Mouse (Mus musculus) midbrain, embryonic 14.5 days (tissue): ENCODE results near the gene Ifna7. TPM values are rescaled to one million over a fixed set of nuclear protein-coding genes. Genes with fewer than 3 reads are reported as not detected.
A peak's percentile ranks its signal among the peaks of the same experiment; 100 is the strongest.
"Not testable (repeated sequence)": the region's sequence is repeated elsewhere in the genome, so short reads cannot be mapped to it uniquely, and the experiment has no call there.

ENCODE experiments used
- ATAC-seq: fragments of 200-750 bp; cut with Nextera tagmentation; 2 replicates; pipeline ENCODE4 v1.8.0; 2017; ENCODE audit warnings: moderate number of reproducible peaks, moderate library complexity; ENCODE audit not compliant: low FRiP score, low TSS enrichment
- DNase-seq: peaks from one replicate; pipeline ENCODE4 v3.0.0-alpha.2; 2015
- H3K27ac ChIP-seq: fragments of 300-500 bp; sonication (generic); replicated peaks from 2 replicates; pipeline ENCODE4 v1.5.1; 2014; ENCODE audit warnings: mild to moderate bottlenecking, low read depth, low read length, moderate library complexity
- H3K27me3 ChIP-seq: fragments of 300-500 bp; sonication (generic); 2 replicates; pipeline ENCODE4 v1.6.1; 2014; ENCODE audit warnings: low read length, control low read depth, mixed read lengths; ENCODE audit not compliant: control insufficient read depth, insufficient read depth
- H3K36me3 ChIP-seq: fragments of 300-500 bp; sonication (generic); 2 replicates; pipeline ENCODE4 v1.6.1; 2014; ENCODE audit warnings: low read length, control low read depth; ENCODE audit not compliant: control insufficient read depth, insufficient read depth
- H3K4me1 ChIP-seq: fragments of 300-500 bp; sonication (generic); 2 replicates; pipeline ENCODE4 v1.6.1; 2014; ENCODE audit warnings: mild to moderate bottlenecking, antibody characterized with exemption, low read length, control low read depth; ENCODE audit not compliant: control insufficient read depth, insufficient read depth
- H3K4me2 ChIP-seq: fragments of 300-500 bp; sonication (generic); 2 replicates; pipeline ENCODE4 v1.6.1; 2014; ENCODE audit warnings: mild to moderate bottlenecking, low read length, moderate library complexity
- H3K4me3 ChIP-seq: fragments of 300-500 bp; sonication (generic); replicated peaks from 2 replicates; pipeline ENCODE4 v1.5.1; 2014; ENCODE audit warnings: low read depth, low read length
- H3K9ac ChIP-seq: fragments of 300-500 bp; sonication (generic); replicated peaks from 2 replicates; pipeline ENCODE4 v1.6.1; 2014; ENCODE audit warnings: mild to moderate bottlenecking, low read length, moderate library complexity
- H3K9me3 ChIP-seq: fragments of 300-500 bp; sonication (generic); 2 replicates; pipeline ENCODE4 v1.6.1; 2016; ENCODE audit warnings: low read length, control low read depth, mixed read lengths; ENCODE audit not compliant: control insufficient read depth
- whole genome bisulfite sequencing: fragments of 180-500 bp; shearing (Covaris S2); extraction: QIAGEN DNeasy Blood & Tissue Kit; methylation state at CpG from one replicate; pipeline ENCODE4 v1.1.7; 2014; 5-methylcytosine and 5-hydroxymethylcytosine counted together
- polyA plus RNA-seq: library from polyadenylated mRNA; unstranded; fragments of >200 nt; fragmentation: Nextera tagmentation; extraction: Ambion mirVana; gene quantifications from 2 replicates; pipeline ENCODE4 v1.2.1, GENCODE M21; 2014

Ifna7 gene
- not detected in 2 replicates for polyA plus RNA-seq

DNA sequence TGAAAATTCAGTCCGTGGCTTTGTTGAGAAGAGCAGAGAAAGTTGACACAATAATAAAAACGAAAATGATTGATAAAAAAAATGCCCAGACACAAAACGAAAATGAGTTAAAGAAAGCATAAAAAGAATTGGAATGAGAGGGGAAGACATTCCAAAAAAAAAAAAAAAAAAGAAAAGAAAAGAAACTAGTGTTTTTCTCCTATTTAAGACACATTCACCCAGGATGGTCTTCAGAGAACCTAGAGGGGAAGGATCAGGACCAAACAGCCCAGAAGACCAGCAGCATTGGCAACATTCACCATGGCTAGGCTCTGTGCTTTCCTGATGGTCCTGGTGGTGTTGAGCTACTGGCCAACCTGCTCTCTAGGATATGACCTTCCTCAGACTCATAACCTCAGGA is at the start of gene Ifna7:
Gene Ifna7, plus strand, starts transcription at position 301 of the 400 bp plus-strand sequence.
- no peak within 1 kb of the TSS for H3K4me3 ChIP-seq
- H3K9me3 ChIP-seq = no peaks in the 10 kb centered on the region
- no peak within 1 kb of the TSS for H3K9ac ChIP-seq
- H3K4me1 ChIP-seq = no peaks in the 10 kb centered on the region
- no peaks in the 10 kb centered on the region for H3K27me3 ChIP-seq
- DNase-seq (no peak), ATAC-seq (no peak)
- H3K36me3 ChIP-seq = no peaks in the 10 kb centered on the region
- WGBS = 66% methylated on average over 3 of the region's 3 CpGs
- no peak within 1 kb of the TSS for H3K27ac ChIP-seq
- H3K4me2 ChIP-seq = no peak within 1 kb of the TSS

DNA sequence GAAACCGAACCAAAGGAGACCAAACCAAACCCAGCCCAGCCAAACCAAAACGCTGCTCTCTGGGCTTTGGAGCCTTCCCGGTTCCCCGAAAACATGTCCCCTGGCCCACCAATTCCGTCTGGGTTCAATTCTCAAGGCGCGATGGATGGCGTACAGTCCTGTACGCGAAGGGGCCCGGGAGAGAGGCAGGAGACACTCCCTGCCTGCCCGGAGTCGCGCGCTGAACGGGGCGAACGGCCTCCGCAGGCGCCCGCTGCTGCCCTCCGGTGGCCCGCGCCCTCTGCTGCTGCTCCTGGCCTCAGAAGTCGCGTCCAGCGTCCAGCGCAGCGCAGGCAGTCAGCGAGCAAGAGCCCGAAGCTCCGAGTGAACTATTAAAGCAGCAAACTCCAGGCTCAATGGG is 42.5 kb upstream of the Ifna7 start, which contains the start of gene Gm13290:
Gene Gm13290, plus strand, starts transcription at position 301 of the 400 bp plus-strand sequence.
- not testable (repeated sequence) for H3K4me2 ChIP-seq, H3K9ac ChIP-seq
- WGBS = no CpG with 5 or more reads among the region's 32 CpGs

DNA sequence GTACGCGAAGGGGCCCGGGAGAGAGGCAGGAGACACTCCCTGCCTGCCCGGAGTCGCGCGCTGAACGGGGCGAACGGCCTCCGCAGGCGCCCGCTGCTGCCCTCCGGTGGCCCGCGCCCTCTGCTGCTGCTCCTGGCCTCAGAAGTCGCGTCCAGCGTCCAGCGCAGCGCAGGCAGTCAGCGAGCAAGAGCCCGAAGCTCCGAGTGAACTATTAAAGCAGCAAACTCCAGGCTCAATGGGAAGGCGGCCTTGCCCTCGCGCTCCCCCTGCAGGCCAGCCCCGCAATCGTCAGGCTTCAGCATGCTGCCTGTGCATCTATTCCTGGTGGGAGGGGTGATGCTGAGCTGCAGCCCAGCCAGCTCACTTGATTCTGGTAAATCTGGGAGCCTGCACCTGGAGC is 39.4 kb upstream of the Ifna7 start, which contains the start of gene Gm13289:
Gene Gm13289, plus strand, starts transcription at position 301 of the 400 bp plus-strand sequence.
- not testable (repeated sequence) for ATAC-seq, DNase-seq

More for the DNA sequence above, 42.5 kb upstream of the Ifna7 start, which contains the start of gene Gm13290:
- H3K9me3 ChIP-seq, H3K27ac ChIP-seq, DNase-seq, H3K27me3 ChIP-seq, H3K4me1 ChIP-seq, ATAC-seq, H3K36me3 ChIP-seq, H3K4me3 ChIP-seq: not testable (repeated sequence)

DNA sequence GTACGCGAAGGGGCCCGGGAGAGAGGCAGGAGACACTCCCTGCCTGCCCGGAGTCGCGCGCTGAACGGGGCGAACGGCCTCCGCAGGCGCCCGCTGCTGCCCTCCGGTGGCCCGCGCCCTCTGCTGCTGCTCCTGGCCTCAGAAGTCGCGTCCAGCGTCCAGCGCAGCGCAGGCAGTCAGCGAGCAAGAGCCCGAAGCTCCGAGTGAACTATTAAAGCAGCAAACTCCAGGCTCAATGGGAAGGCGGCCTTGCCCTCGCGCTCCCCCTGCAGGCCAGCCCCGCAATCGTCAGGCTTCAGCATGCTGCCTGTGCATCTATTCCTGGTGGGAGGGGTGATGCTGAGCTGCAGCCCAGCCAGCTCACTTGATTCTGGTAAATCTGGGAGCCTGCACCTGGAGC is 36.5 kb upstream of the Ifna7 start, which contains the start of gene Gm13272:
Gene Gm13272, plus strand, starts transcription at position 301 of the 400 bp plus-strand sequence.
- WGBS = no CpG with 5 or more reads among the region's 29 CpGs
- not testable (repeated sequence) for H3K36me3 ChIP-seq, H3K9me3 ChIP-seq, H3K27ac ChIP-seq, H3K4me3 ChIP-seq, H3K9ac ChIP-seq, H3K27me3 ChIP-seq, DNase-seq, H3K4me1 ChIP-seq, ATAC-seq, H3K4me2 ChIP-seq

More for the DNA sequence above, 39.4 kb upstream of the Ifna7 start, which contains the start of gene Gm13289:
- not testable (repeated sequence) for H3K4me2 ChIP-seq, H3K4me1 ChIP-seq, H3K4me3 ChIP-seq, H3K36me3 ChIP-seq, H3K27ac ChIP-seq, H3K9ac ChIP-seq, H3K27me3 ChIP-seq, H3K9me3 ChIP-seq
- no CpG with 5 or more reads among the region's 29 CpGs for WGBS

DNA sequence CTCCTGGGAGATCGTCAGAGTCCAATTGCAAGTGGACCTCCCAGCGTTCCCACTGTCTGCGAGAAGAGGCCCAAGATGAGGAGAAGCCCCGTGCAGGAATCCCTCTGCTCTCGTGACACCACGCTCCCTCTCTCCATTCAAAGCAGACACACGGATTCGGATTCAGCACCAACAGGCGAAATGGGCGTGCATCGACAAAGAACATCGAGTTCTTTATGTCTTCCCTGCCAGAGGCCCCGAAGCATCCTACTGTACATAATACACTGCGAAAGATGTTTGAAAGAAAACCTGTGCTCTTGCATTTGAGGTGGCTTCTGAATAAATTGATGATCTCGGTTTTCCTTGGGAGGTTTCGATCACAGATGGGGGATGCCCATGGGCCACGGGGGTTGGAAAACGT is 35.7 kb upstream of the Ifna7 start:
- not testable (repeated sequence) for H3K9ac ChIP-seq, H3K4me3 ChIP-seq, H3K27me3 ChIP-seq, H3K4me2 ChIP-seq, H3K36me3 ChIP-seq, H3K27ac ChIP-seq, ATAC-seq, H3K4me1 ChIP-seq, DNase-seq, H3K9me3 ChIP-seq
- 47% methylated on average over 16 of the region's 18 CpGs for WGBS

DNA sequence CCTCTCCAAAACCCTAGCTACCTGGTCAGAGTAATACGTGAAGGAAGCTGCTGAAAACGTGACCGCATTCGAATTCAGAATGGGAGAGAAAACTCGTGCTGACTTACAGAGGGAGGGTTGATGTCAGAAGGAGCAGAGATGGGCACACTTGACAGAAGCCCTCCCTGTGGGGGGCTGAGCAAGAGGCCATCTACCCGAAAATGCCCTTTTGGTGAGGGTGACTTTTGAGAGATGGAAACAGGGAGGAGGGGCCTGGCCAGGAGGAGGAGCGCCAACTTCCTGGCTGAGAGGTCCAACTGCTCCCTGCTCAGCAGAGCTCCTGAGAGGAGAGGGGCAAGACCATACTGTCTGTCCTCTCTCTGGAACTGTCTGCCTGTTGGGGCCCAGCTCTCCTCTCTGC is 34.2 kb upstream of the Ifna7 start, which contains the start of gene Ifnz:
Gene Ifnz, plus strand, starts transcription at position 301 of the 400 bp plus-strand sequence.
- not testable (repeated sequence) for H3K27me3 ChIP-seq, DNase-seq, H3K27ac ChIP-seq, ATAC-seq, H3K36me3 ChIP-seq, H3K4me1 ChIP-seq, H3K4me3 ChIP-seq, H3K9me3 ChIP-seq, H3K9ac ChIP-seq
- 25% methylated on average over 4 of the region's 7 CpGs for WGBS
- 0 out of 2 replicates have a peak within 1 kb of the TSS, but pooled peaks have one; percentile 27 for H3K4me2 ChIP-seq

DNA sequence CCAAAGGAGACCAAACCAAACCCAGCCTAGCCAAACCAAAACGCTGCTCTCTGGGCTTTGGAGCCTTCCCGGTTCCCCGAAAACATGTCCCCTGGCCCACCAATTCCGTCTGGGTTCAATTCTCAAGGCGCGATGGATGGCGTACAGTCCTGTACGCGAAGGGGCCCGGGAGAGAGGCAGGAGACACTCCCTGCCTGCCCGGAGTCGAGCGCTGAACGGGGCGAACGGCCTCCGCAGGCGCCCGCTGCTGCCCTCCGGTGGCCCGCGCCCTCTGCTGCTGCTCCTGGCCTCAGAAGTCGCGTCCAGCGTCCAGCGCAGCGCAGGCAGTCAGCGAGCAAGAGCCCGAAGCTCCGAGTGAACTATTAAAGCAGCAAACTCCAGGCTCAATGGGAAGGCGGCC is 33.7 kb upstream of the Ifna7 start:
- H3K27ac ChIP-seq, H3K4me3 ChIP-seq, H3K36me3 ChIP-seq, DNase-seq, H3K27me3 ChIP-seq, H3K9me3 ChIP-seq, H3K4me1 ChIP-seq, ATAC-seq, H3K9ac ChIP-seq: not testable (repeated sequence)
- whole genome bisulfite sequencing = 0% methylated on average over 15 of the region's 31 CpGs
- H3K4me2 ChIP-seq = 0 out of 2 replicates have a peak overlapping the region, but pooled peaks have one; percentile 27

DNA sequence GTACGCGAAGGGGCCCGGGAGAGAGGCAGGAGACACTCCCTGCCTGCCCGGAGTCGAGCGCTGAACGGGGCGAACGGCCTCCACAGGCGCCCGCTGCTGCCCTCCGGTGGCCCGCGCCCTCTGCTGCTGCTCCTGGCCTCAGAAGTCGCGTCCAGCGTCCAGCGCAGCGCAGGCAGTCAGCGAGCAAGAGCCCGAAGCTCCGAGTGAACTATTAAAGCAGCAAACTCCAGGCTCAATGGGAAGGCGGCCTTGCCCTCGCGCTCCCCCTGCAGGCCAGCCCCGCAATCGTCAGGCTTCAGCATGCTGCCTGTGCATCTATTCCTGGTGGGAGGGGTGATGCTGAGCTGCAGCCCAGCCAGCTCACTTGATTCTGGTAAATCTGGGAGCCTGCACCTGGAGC is 30.6 kb upstream of the Ifna7 start, which contains the start of gene Gm13276:
Gene Gm13276, plus strand, starts transcription at position 301 of the 400 bp plus-strand sequence.
- H3K4me2 ChIP-seq, ATAC-seq, H3K27me3 ChIP-seq, H3K9ac ChIP-seq, H3K4me3 ChIP-seq, H3K36me3 ChIP-seq, H3K4me1 ChIP-seq, H3K27ac ChIP-seq, DNase-seq, H3K9me3 ChIP-seq: not testable (repeated sequence)
- no CpG with 5 or more reads among the region's 27 CpGs for WGBS

DNA sequence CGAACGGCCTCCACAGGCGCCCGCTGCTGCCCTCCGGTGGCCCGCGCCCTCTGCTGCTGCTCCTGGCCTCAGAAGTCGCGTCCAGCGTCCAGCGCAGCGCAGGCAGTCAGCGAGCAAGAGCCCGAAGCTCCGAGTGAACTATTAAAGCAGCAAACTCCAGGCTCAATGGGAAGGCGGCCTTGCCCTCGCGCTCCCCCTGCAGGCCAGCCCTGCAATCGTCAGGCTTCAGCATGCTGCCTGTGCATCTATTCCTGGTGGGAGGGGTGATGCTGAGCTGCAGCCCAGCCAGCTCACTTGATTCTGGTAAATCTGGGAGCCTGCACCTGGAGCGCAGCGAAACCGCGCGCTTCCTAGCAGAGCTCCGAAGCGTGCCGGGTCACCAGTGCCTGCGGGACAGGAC is 27.6 kb upstream of the Ifna7 start, which contains the start of gene Gm13277:
Gene Gm13277, plus strand, starts transcription at position 231 of the 400 bp plus-strand sequence.
- H3K9me3 ChIP-seq = not testable (repeated sequence)
- WGBS = 0% methylated on average over 4 of the region's 28 CpGs

More for the DNA sequence above, 27.6 kb upstream of the Ifna7 start, which contains the start of gene Gm13277:
- H3K9ac ChIP-seq, H3K4me2 ChIP-seq, H3K4me3 ChIP-seq, ATAC-seq, H3K36me3 ChIP-seq, H3K27ac ChIP-seq, H3K27me3 ChIP-seq, H3K4me1 ChIP-seq, DNase-seq: not testable (repeated sequence)
